Mouse (Mus musculus) CD4-positive, CD25-positive, alpha-beta regulatory T cell, adult 4 months (primary cell): ENCODE measurements around the gene Sft2d2. TPM values are rescaled to one million over a fixed set of nuclear protein-coding genes. Genes with fewer than 3 reads are reported as not detected.

Experiments
- ATAC-seq: one replicate; pipeline ENCODE4 v1.8.0; 2017
- polyA plus RNA-seq, 2 experiments: library from polyadenylated mRNA; unstranded; fragments of 100-300 nt; shearing (Covaris generic); gene quantifications; one replicate each; pipeline ENCODE4 v1.2.1; 2017

Sft2d2 gene
- polyA plus RNA-seq, 2 experiments from 2014 or later, result 25.2 to 34.2 TPM

- peak; percentile 58 for ATAC-seq
Observed at GRCm38 (mm10) chr1:165132187-165132877, 61.9 kb downstream of the Sft2d2 start.

DNA sequence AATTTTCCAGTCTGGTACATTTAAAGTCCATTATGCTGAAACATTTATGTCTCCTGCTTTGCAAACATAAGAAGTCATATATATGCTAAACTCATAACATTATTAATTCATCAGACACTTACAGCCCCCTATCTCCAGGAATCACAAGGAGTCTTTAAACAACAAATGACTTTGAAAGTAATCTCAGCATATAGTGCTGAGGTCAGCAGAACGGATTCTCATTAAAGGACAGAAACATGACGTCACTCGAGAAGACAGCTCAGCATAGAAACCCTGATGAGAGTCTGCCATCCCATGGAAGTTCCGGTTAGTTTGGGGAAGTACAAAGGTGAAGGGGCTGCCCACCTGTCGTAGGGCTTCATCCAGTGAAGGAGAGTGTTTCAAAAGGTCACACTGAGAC, 64.7 kb downstream of the Sft2d2 start:
- no peak for ATAC-seq

Other genes starting within 250 kb of the Sft2d2 start
- gene Tbx19, start 33.7 kb downstream of the Sft2d2 start, polyA plus RNA-seq, result not detected
- gene Tiprl, start 42.6 kb upstream of the Sft2d2 start, polyA plus RNA-seq, result 100 to 1,000 TPM; 112 to 127 TPM
- under 1 TPM in 1 of 2 experiments, not detected in 1; 0.09 TPM for gene Gpr161, start 101.4 kb upstream of the Sft2d2 start, polyA plus RNA-seq